Mouse (Mus musculus) hindbrain, embryonic 11.5 days (tissue): ENCODE data around the gene Rrh. TPM values are rescaled to one million over a fixed set of nuclear protein-coding genes. Genes with fewer than 3 reads are reported as not detected.

Experiments used
- ATAC-seq: fragments of 200-750 bp; cut with Nextera tagmentation; 2 replicates; pipeline ENCODE4 v1.8.0; 2017; ENCODE audit warnings: mild to moderate bottlenecking, moderate TSS enrichment, moderate library complexity; ENCODE audit not compliant: low FRiP score
- DNase-seq: peaks from one replicate; pipeline ENCODE4 v3.0.0-alpha.2; 2015; ENCODE audit warnings: low spot score
- H3K27ac ChIP-seq: fragments of 300-500 bp; sonication (generic); 2 replicates; pipeline ENCODE4 v1.5.1; 2014; ENCODE audit warnings: mild to moderate bottlenecking, low read depth, low read length
- H3K27me3 ChIP-seq: fragments of 300-500 bp; sonication (generic); 2 replicates; pipeline ENCODE4 v1.6.1; 2014; ENCODE audit warnings: mild to moderate bottlenecking, low read length, moderate library complexity, mixed read lengths; ENCODE audit not compliant: control insufficient read depth, insufficient read depth
- H3K36me3 ChIP-seq: fragments of 300-500 bp; sonication (generic); 2 replicates; pipeline ENCODE4 v1.6.1; 2014; ENCODE audit warnings: mild to moderate bottlenecking, low read length, moderate library complexity, mixed read lengths; ENCODE audit not compliant: control insufficient read depth, insufficient read depth
- H3K4me1 ChIP-seq: fragments of 300-500 bp; sonication (generic); replicated peaks from 2 replicates; pipeline ENCODE4 v1.6.1; 2014; ENCODE audit warnings: low read length, mixed read lengths; ENCODE audit not compliant: control insufficient read depth, insufficient read depth
- H3K4me2 ChIP-seq: fragments of 300-500 bp; sonication (generic); replicated peaks from 2 replicates; pipeline ENCODE4 v1.6.1; 2014; ENCODE audit warnings: mild to moderate bottlenecking, low read depth, low read length
- H3K4me3 ChIP-seq: fragments of 300-500 bp; sonication (generic); 2 replicates; pipeline ENCODE4 v1.5.1; 2014; ENCODE audit warnings: low read depth, low read length
- H3K9ac ChIP-seq: fragments of 300-500 bp; sonication (generic); 2 replicates; pipeline ENCODE4 v1.6.1; 2014; ENCODE audit warnings: low read depth, low read length
- H3K9me3 ChIP-seq: fragments of 300-500 bp; sonication (generic); 2 replicates; pipeline ENCODE4 v1.6.1; 2016; ENCODE audit warnings: low read length; ENCODE audit not compliant: control insufficient read depth
- WGBS: fragments of 180-500 bp; shearing (Covaris S2); extraction: QIAGEN DNeasy Blood & Tissue Kit; methylation state at CpG from one replicate; pipeline ENCODE4 v1.1.7; 2014; 5-methylcytosine and 5-hydroxymethylcytosine counted together
- polyA plus RNA-seq: library from polyadenylated mRNA; unstranded; fragments of >200 nt; fragmentation: Nextera tagmentation; extraction: Ambion mirVana; gene quantifications from 2 replicates; pipeline ENCODE4 v1.2.1, GENCODE M21; 2014

Rrh gene
- polyA plus RNA-seq, 1 experiment from 2014 or later: not detected

DNA sequence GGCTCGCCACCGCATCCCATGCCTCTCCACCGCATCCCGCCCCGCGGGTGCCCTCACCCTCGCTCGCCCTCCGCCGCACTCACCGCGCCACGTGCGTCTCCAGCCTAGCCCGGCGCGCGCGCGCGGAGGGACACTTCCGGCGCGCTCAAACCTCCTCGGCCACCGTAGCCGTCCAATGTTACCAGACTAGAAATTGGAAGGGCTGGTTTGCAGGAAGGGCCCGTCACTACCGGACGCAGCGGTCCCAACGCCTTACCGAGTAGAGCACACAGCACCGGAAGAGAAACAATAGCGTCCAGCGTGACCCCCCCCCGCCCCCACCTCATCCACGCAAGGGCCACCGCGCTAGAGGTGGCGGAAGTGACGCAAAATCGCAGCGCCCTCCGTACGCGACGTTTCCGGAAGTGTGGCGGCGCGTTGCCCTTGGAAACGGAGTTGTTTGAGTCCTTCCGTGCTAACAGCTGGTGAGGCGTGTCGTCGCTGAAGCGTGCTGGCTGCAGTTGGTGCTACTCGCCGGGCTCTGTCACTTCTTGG lies 8.7 kb upstream of the Rrh start, which contains the start of gene Gar1:
Gar1 (minus strand) TSS at position 362 of the 534 bp plus-strand sequence.
- ATAC-seq (peak; percentile 96), DNase-seq (peak; percentile 99)
- Histone ChIP-seq H3K4me1 (peaks cover 4% of the 10 kb centered on the region), H3K9ac (peak within 1 kb of the TSS; percentile 81), H3K36me3 (no peaks in the 10 kb centered on the region), H3K4me3 (peak within 1 kb of the TSS; percentile 96), H3K9me3 (no peaks in the 10 kb centered on the region), H3K4me2 (peak within 1 kb of the TSS; percentile 46), H3K27ac (peak within 1 kb of the TSS; percentile 90), H3K27me3 (no peaks in the 10 kb centered on the region)
- WGBS: under 1% methylated on average over 56 of the region's 60 CpGs

- peak overlapping the region; percentile 46 for H3K4me2 ChIP-seq
- H3K4me3 ChIP-seq: peak overlapping the region; percentile 96
- peak overlapping the region; percentile 90 for H3K27ac ChIP-seq
- H3K27me3 ChIP-seq: no peaks in the 10 kb centered on the region
- no peaks in the 10 kb centered on the region for H3K36me3 ChIP-seq
- H3K4me1 ChIP-seq: peaks cover 4% of the 10 kb centered on the region
- DNase-seq: no peak
- H3K9me3 ChIP-seq: no peaks in the 10 kb centered on the region
- peak overlapping the region; percentile 81 for H3K9ac ChIP-seq
- ATAC-seq: no peak
- WGBS: under 1% methylated on average over 39 of the region's 45 CpGs
These were observed 8.2 kb upstream of the Rrh start for GRCm38 (mm10) chr3:129830626-129831025.

- Histone ChIP-seq H3K9ac (no peak overlapping the region), H3K4me3 (no peak overlapping the region), H3K4me2 (no peak overlapping the region), H3K27me3 (no peaks in the 10 kb centered on the region), H3K9me3 (no peaks in the 10 kb centered on the region), H3K27ac (no peak overlapping the region), H3K36me3 (0 out of 2 replicates have a peak, but pooled peaks cover 2% of the 10 kb centered on the region), H3K4me1 (peaks cover 4% of the 10 kb centered on the region)
- no peak for DNase-seq
- ATAC-seq: no peak
- 93% methylated on average over 5 of the region's 5 CpGs for WGBS
These were observed 5.3 kb upstream of the Rrh start for GRCm38 (mm10) chr3:129827691-129828090.

DNA sequence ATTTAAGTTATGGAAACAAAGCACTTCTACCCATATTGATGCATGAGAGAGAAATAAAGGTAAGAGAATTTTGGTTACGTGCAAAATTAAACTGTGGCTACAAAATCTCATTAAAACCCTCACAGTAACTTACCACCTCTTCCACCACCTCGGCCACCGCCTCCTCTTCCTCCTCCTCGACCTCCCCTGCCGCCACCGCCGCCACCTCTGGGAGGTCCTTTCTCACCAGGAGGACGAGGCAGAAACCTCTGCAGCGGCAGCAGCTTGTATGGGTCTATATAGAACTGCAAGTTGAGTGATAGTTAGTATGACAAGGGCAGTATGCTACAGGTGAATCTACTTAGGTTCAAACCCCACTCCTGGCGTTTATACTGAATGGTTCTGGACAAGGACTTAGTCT lies 4.3 kb upstream of the Rrh start:
- no peak overlapping the region for H3K27ac ChIP-seq
- peaks cover 4% of the 10 kb centered on the region for H3K4me1 ChIP-seq
- H3K4me3 ChIP-seq: no peak overlapping the region
- no peak overlapping the region for H3K4me2 ChIP-seq
- no peaks in the 10 kb centered on the region for H3K9me3 ChIP-seq
- H3K36me3 ChIP-seq: 0 out of 2 replicates have a peak, but pooled peaks cover 2% of the 10 kb centered on the region
- H3K9ac ChIP-seq: no peak overlapping the region
- DNase-seq (no peak), ATAC-seq (no peak)
- WGBS: 89% methylated on average over 10 of the region's 10 CpGs
- H3K27me3 ChIP-seq: no peaks in the 10 kb centered on the region

GRCm38 (mm10) chr3:129824891-129825290 lies 2.5 kb upstream of the Rrh start:
- H3K9ac ChIP-seq: no peak overlapping the region
- peaks cover 3% of the 10 kb centered on the region for H3K4me1 ChIP-seq
- H3K9me3 ChIP-seq: no peaks in the 10 kb centered on the region
- no peak for DNase-seq
- no peak for ATAC-seq
- 92% methylated on average over 10 of the region's 10 CpGs for WGBS
- H3K27ac ChIP-seq: no peak overlapping the region
- H3K36me3 ChIP-seq: 0 out of 2 replicates have a peak, but pooled peaks cover 2% of the 10 kb centered on the region
- no peak overlapping the region for H3K4me3 ChIP-seq
- no peak overlapping the region for H3K4me2 ChIP-seq
- no peaks in the 10 kb centered on the region for H3K27me3 ChIP-seq

GRCm38 (mm10) chr3:129824146-129824545 lies 1.8 kb upstream of the Rrh start:
- Histone ChIP-seq H3K4me1 (no peaks in the 10 kb centered on the region; the same call in 1 of the 2 replicates), H3K36me3 (0 out of 2 replicates have a peak, but pooled peaks cover 2% of the 10 kb centered on the region), H3K27me3 (no peaks in the 10 kb centered on the region), H3K9me3 (no peaks in the 10 kb centered on the region), H3K4me3 (no peak overlapping the region), H3K9ac (no peak overlapping the region), H3K4me2 (no peak overlapping the region), H3K27ac (no peak overlapping the region)
- ATAC-seq (no peak), DNase-seq (no peak)
- WGBS: 96% methylated on average over 4 of the region's 4 CpGs

- H3K9ac ChIP-seq: no peak overlapping the region
- no peak overlapping the region for H3K4me3 ChIP-seq
- WGBS: 58% methylated on average over 5 of the region's 5 CpGs
- H3K4me1 ChIP-seq: no peaks in the 10 kb centered on the region
- peak; percentile 58 for DNase-seq
- 0 out of 2 replicates have a peak, but pooled peaks have one; percentile 56 for ATAC-seq
- H3K27ac ChIP-seq: no peak overlapping the region
- 0 out of 2 replicates have a peak, but pooled peaks cover 2% of the 10 kb centered on the region for H3K36me3 ChIP-seq
- H3K27me3 ChIP-seq: no peaks in the 10 kb centered on the region
- H3K4me2 ChIP-seq: no peak overlapping the region
- H3K9me3 ChIP-seq: no peaks in the 10 kb centered on the region
These were observed 906 bp upstream of the Rrh start for GRCm38 (mm10) chr3:129823293-129823692.

- DNase-seq (no peak), ATAC-seq (no peak)
- Histone ChIP-seq H3K9me3 (no peaks in the 10 kb centered on the region), H3K4me1 (no peaks in the 10 kb centered on the region), H3K9ac (no peak overlapping the region), H3K4me3 (no peak overlapping the region), H3K36me3 (0 out of 2 replicates have a peak, but pooled peaks cover 2% of the 10 kb centered on the region), H3K4me2 (no peak overlapping the region), H3K27ac (no peak overlapping the region), H3K27me3 (no peaks in the 10 kb centered on the region)
- WGBS: 89% methylated on average over 8 of the region's 8 CpGs
These were observed 651 bp downstream of the Rrh start for GRCm38 (mm10) chr3:129821736-129822135.

- H3K4me3 ChIP-seq: no peak overlapping the region
- DNase-seq (no peak), ATAC-seq (no peak)
- H3K4me1 ChIP-seq: no peaks in the 10 kb centered on the region
- WGBS: 73% methylated on average over 9 of the region's 9 CpGs
- H3K27me3 ChIP-seq: no peaks in the 10 kb centered on the region
- no peaks in the 10 kb centered on the region for H3K9me3 ChIP-seq
- H3K36me3 ChIP-seq: 0 out of 2 replicates have a peak, but pooled peaks cover 2% of the 10 kb centered on the region
- no peak overlapping the region for H3K4me2 ChIP-seq
- no peak overlapping the region for H3K9ac ChIP-seq
- H3K27ac ChIP-seq: no peak overlapping the region
These were observed 1.5 kb downstream of the Rrh start for GRCm38 (mm10) chr3:129820847-129821246.
